Mouse (Mus musculus) erythroblast, embryonic 14.5 days (primary cell): Measurements from ENCODE around the gene Prss48.

Experiments used
- GATA1 ChIP-seq: IDR thresholded peaks from 2 replicates; pipeline ENCODE4 v1.6.1; 2012; ENCODE audit warnings: low read length, inconsistent platforms, mixed read lengths
- TAL1 ChIP-seq: IDR thresholded peaks from 3 replicates; pipeline ENCODE4 v1.6.1; 2012; ENCODE audit warnings: low read length, inconsistent platforms, mixed read lengths

DNA sequence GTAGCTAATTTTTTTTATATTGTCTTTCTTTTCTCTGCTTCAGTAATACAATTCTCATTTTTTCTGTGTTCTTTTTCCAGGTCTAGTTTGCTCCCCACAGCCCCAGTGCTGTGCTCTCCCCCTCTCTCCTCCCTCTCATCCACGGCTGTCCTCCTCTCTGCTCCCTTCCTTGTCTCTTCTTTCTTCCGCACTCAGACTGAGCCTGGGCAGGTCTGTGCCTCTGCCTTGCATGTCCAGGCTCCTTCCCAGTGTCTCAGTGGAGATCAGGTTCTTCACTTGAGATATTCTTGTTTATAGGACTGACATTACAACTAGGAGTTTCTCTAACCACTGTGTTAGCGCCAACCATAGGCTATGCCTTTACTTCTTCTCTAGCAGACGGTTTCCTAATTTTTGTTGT is 7.6 kb downstream of the Prss48 start:
- TF ChIP-seq TAL1 (no peak), GATA1 (no peak)
